Mouse (Mus musculus): ENCODE measurements around the gene Gm8374. TPM values are rescaled to one million over a fixed set of nuclear protein-coding genes. Genes with fewer than 3 reads are reported as not detected.
A peak's percentile ranks its signal among the peaks of the same experiment; 100 is the strongest.
"Not testable (repeated sequence)": the region's sequence is repeated elsewhere in the genome, so short reads cannot be mapped to it uniquely, and the experiment has no call there.

Gm8374 gene
- polyA plus RNA-seq (2016; fragmentation: Nextera tagmentation; extraction: Ambion mirVana): not detected in 2 replicates

DNA sequence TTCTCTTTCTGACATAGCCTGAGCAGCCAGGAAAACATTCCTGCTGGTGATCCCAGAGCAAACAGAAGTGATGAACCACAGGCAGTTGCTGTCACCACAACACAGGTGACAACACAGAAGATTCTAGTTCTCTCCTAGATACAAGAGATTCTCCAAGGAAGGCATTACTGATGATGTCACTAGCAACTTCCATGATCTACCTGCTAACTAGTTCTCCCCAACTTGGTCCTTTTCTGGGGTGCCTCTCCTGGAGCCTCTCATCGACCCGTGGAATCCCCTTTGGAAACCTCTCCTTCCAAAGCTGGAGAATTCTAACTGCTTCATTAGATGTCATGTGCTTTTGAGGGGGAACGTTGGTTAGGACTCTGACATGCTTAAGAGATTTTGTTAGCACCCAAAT is at the start of gene Gm8374:
TSS of gene Gm8374 (minus strand) at position 101 of the 400 bp plus-strand sequence.
- H3K9me3 ChIP-seq (replicated peaks); H3K4me1 ChIP-seq; H3K9ac ChIP-seq; H3K4me2 ChIP-seq (replicated peaks); H3K4me3 ChIP-seq; ATAC-seq (ENCODE audit: low FRiP score); H3K27me3 ChIP-seq; H3K27ac ChIP-seq; H3K36me3 ChIP-seq: not testable (repeated sequence)
- WGBS: 85% methylated on average over 3 of the region's 3 CpGs

DNA sequence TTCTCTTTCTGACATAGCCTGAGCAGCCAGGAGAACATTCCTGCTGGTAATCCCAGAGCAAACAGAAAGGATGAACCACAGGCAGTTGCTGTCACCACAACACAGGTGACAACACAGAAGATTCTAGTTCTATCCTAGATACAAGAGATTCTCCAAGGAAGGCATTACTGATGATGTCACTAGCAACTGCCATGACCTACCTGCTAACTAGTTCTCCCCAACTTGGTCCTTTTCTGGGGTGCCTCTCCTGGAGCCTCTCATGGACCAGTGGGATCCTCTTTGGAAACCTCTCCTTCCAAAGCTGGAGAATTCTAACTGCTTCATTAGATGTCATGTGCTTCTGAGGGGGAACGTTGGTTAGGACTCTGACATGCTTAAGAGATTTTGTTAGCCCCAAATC is 32.6 kb downstream of the Gm8374 start, which contains the start of gene Gm5797:
TSS of gene Gm5797 (minus strand) at position 101 of the 400 bp plus-strand sequence.
- no CpG with 5 or more reads among the region's 1 CpGs for WGBS
- ATAC-seq (ENCODE audit: low FRiP score): not testable (repeated sequence)

DNA sequence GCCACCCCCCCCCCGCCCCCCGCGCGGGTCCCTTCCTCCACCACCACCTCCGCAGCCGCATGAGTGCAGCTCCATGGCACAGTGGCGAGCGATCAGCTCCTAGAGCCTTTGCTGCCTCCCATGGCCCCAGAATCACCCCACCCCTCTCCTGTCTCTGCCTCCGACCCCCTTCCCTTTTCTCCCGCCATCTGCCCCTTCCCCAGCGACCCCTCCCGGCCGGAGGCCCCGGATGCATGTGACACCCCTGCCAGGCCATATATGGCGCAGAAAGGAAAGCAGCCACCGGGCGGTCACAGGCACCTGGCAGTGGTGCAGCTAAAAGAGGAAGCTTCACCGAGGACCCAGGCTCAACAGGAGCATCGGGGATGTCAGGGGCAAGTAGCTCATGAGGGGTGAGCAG is 49.8 kb downstream of the Gm8374 start:
- Histone ChIP-seq H3K27ac (peak overlapping the region; percentile 40), H3K4me3 (peak overlapping the region; percentile 51), H3K9ac (peak overlapping the region; percentile 69), H3K4me2 (replicated peaks) (peak overlapping the region; percentile 67)
- not testable (repeated sequence) for H3K27me3 ChIP-seq; ATAC-seq (ENCODE audit: low FRiP score); H3K9me3 ChIP-seq (replicated peaks); H3K36me3 ChIP-seq; H3K4me1 ChIP-seq
- 2% methylated on average over 15 of the region's 19 CpGs for WGBS

More for the DNA sequence above, 32.6 kb downstream of the Gm8374 start, which contains the start of gene Gm5797:
- H3K4me1 ChIP-seq; H3K4me2 ChIP-seq (replicated peaks); H3K27me3 ChIP-seq; H3K9ac ChIP-seq; H3K9me3 ChIP-seq (replicated peaks); H3K36me3 ChIP-seq; H3K27ac ChIP-seq; H3K4me3 ChIP-seq: not testable (repeated sequence)

DNA sequence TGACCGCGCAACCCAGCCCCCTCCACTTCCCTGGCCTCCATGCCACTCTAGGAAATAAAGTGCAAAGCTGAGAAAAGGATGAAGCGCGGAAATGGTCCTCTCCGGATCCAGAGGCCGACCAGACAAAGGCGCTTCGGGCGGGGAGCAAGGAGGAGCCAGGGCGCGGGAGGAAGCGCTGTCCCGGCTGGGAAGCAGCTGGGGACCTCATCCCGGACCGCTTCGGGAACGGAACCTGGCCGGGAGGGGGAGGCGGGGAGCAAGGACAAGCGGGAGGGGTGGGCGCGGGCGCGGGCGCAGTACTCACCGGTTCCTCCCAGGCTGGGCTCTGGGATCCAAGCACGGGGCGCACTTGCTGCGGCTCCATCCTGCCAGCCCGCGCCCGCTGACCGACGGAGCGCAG is 50.3 kb downstream of the Gm8374 start, which contains the start of gene Gm3739:
TSS of gene Gm3739 (minus strand) at position 389 of the 400 bp plus-strand sequence.
- Histone ChIP-seq H3K27ac (peak within 1 kb of the TSS; percentile 40), H3K4me3 (peak within 1 kb of the TSS; percentile 51), H3K9ac (peak within 1 kb of the TSS; percentile 69), H3K4me2 (replicated peaks) (peak within 1 kb of the TSS; percentile 67)
- H3K9me3 ChIP-seq (replicated peaks); ATAC-seq (ENCODE audit: low FRiP score); H3K4me1 ChIP-seq; H3K27me3 ChIP-seq; H3K36me3 ChIP-seq: not testable (repeated sequence)
- WGBS: under 1% methylated on average over 25 of the region's 35 CpGs

Other genes with a start within 250 kb of the Gm8374 start
- gene Gm6676, start 239.7 kb downstream of the Gm8374 start, polyA plus RNA-seq (2016; fragmentation: Nextera tagmentation; extraction: Ambion mirVana): not detected in 2 replicates
- 5.0 and 6.1 TPM in 2 replicates for gene Gm3512, start 190.6 kb downstream of the Gm8374 start, polyA plus RNA-seq (2016; fragmentation: Nextera tagmentation; extraction: Ambion mirVana)
- not detected in 2 replicates for gene Gm16434, start 170.6 kb downstream of the Gm8374 start, polyA plus RNA-seq (2016; fragmentation: Nextera tagmentation; extraction: Ambion mirVana)
- gene Gm3727, start 100.4 kb downstream of the Gm8374 start, polyA plus RNA-seq (2016; fragmentation: Nextera tagmentation; extraction: Ambion mirVana): not detected in 2 replicates
- gene Gm3739, start 50.1 kb downstream of the Gm8374 start, polyA plus RNA-seq (2016; fragmentation: Nextera tagmentation; extraction: Ambion mirVana): 3.1 and 3.5 TPM in 2 replicates
- gene Gm5797, start 32.7 kb downstream of the Gm8374 start, polyA plus RNA-seq (2016; fragmentation: Nextera tagmentation; extraction: Ambion mirVana): not detected in 2 replicates
- 0.18 TPM in 1 of 2 replicates, not detected in the other for gene Gm3755, start 85.8 kb upstream of the Gm8374 start, polyA plus RNA-seq (2016; fragmentation: Nextera tagmentation; extraction: Ambion mirVana)
- gene Gm3752, start 118.6 kb upstream of the Gm8374 start, polyA plus RNA-seq (2016; fragmentation: Nextera tagmentation; extraction: Ambion mirVana): 4.0 and 4.5 TPM in 2 replicates
- gene Gm3558, start 203.4 kb upstream of the Gm8374 start, polyA plus RNA-seq (2016; fragmentation: Nextera tagmentation; extraction: Ambion mirVana): 2.0 and 2.2 TPM in 2 replicates
- not detected in 2 replicates for gene Gm10338, start 230.5 kb upstream of the Gm8374 start, polyA plus RNA-seq (2016; fragmentation: Nextera tagmentation; extraction: Ambion mirVana)

Measured in hindbrain, embryonic 12.5 days (tissue).